Mouse (Mus musculus): ENCODE measurements around the gene Galnt10. TPM values are rescaled to one million over a fixed set of nuclear protein-coding genes. Genes with fewer than 3 reads are reported as not detected.

Galnt10 gene
- total RNA-seq, 1 experiment, result 13.5 TPM

GRCm38 (mm10) chr11:57649269-57649668, 4.0 kb downstream of the Galnt10 start:
- H3K9me3 ChIP-seq (ENCODE audit: control insufficient read depth, insufficient read depth, low read depth, low read length), result no peaks in the 10 kb centered on the region
- H3K27ac ChIP-seq (ENCODE audit: insufficient read depth, low read depth, low read length, poor library complexity, severe bottlenecking), result no peak overlapping the region
- in situ Hi-C loops (cut with MboI; ENCODE audit: low sequenced_read_pairs in 2 of 2, unreplicated experiment in 2 of 2), result no loop called here
- H3K36me3 ChIP-seq (ENCODE audit: control insufficient read depth, insufficient read depth, low read length, poor library complexity, severe bottlenecking), result no peaks in the 10 kb centered on the region
- no peak overlapping the region for H3K9ac ChIP-seq (ENCODE audit: insufficient read depth, low read depth, low read length, poor library complexity, severe bottlenecking)
- no peak for TF ChIP-seq MAFK (IDR thresholded peaks at IDR 0.05; ENCODE audit: insufficient read depth, low read depth, low read length)
- TF ChIP-seq CHD2 (IDR thresholded peaks at IDR 0.05; ENCODE audit: low read depth, low read length), result no peak
- no peak for TF ChIP-seq ZNF384 (IDR thresholded peaks at IDR 0.05; ENCODE audit: low read depth, low read length)
- TF ChIP-seq ZC3H11A (IDR thresholded peaks at IDR 0.05; ENCODE audit: borderline replicate concordance, low read depth, low read length), result no peak
- no peak for TF ChIP-seq HCFC1 (IDR thresholded peaks at IDR 0.05; ENCODE audit: borderline replicate concordance, insufficient read depth, low read length)
- no peak for DNase-seq (ENCODE audit: low read depth, low spot score)
- peaks cover 7 to 28% of the 10 kb centered on the region in 2 experiments; a peak in 2 of 4 replicates for H3K4me1 ChIP-seq (ENCODE audit: control insufficient read depth in 2 of 2, insufficient read depth in 2 of 2, low read length in 2 of 2, poor library complexity in 1 of 2)
- H3K4me3 ChIP-seq (ENCODE audit: insufficient read depth in 1 of 2, low read depth in 1 of 2, low read length in 2 of 2, poor library complexity in 1 of 2, severe bottlenecking in 1 of 2), result no peak overlapping the region

- in situ Hi-C loops (cut with MboI; ENCODE audit: low sequenced_read_pairs in 2 of 2, unreplicated experiment in 2 of 2), result no loop called here
- DNase-seq (ENCODE audit: low read depth, low spot score), result no peak
- Histone ChIP-seq H3K4me1 (ENCODE audit: control insufficient read depth in 2 of 2, insufficient read depth in 2 of 2, low read length in 2 of 2, poor library complexity in 1 of 2) (peaks cover 7 to 30% of the 10 kb centered on the region in 2 experiments; a peak in 2 of 4 replicates), H3K4me3 (ENCODE audit: insufficient read depth in 1 of 2, low read depth in 1 of 2, low read length in 2 of 2, poor library complexity in 1 of 2, severe bottlenecking in 1 of 2) (no peak overlapping the region), H3K27ac (ENCODE audit: insufficient read depth, low read depth, low read length, poor library complexity, severe bottlenecking) (no peak overlapping the region), H3K36me3 (ENCODE audit: control insufficient read depth, insufficient read depth, low read length, poor library complexity, severe bottlenecking) (no peaks in the 10 kb centered on the region), H3K9ac (ENCODE audit: insufficient read depth, low read depth, low read length, poor library complexity, severe bottlenecking) (no peak overlapping the region), H3K9me3 (ENCODE audit: control insufficient read depth, insufficient read depth, low read depth, low read length) (no peaks in the 10 kb centered on the region)
- no peak for TF ChIP-seq HCFC1 (IDR thresholded peaks at IDR 0.05; ENCODE audit: borderline replicate concordance, insufficient read depth, low read length)
- TF ChIP-seq MAFK (IDR thresholded peaks at IDR 0.05; ENCODE audit: insufficient read depth, low read depth, low read length), result no peak
- TF ChIP-seq CHD2 (IDR thresholded peaks at IDR 0.05; ENCODE audit: low read depth, low read length), result no peak
- no peak for TF ChIP-seq ZNF384 (IDR thresholded peaks at IDR 0.05; ENCODE audit: low read depth, low read length)
- no peak for TF ChIP-seq ZC3H11A (IDR thresholded peaks at IDR 0.05; ENCODE audit: borderline replicate concordance, low read depth, low read length)
Measured at GRCm38 (mm10) chr11:57649671-57650070, 4.4 kb downstream of the Galnt10 start.

GRCm38 (mm10) chr11:57650867-57651266, 5.6 kb downstream of the Galnt10 start:
- Histone ChIP-seq H3K9ac (ENCODE audit: insufficient read depth, low read depth, low read length, poor library complexity, severe bottlenecking) (0 out of 2 replicates have a peak overlapping the region, but pooled peaks have one; percentile 14), H3K27ac (ENCODE audit: insufficient read depth, low read depth, low read length, poor library complexity, severe bottlenecking) (no peak overlapping the region), H3K36me3 (ENCODE audit: control insufficient read depth, insufficient read depth, low read length, poor library complexity, severe bottlenecking) (no peaks in the 10 kb centered on the region), H3K9me3 (ENCODE audit: control insufficient read depth, insufficient read depth, low read depth, low read length) (no peaks in the 10 kb centered on the region), H3K4me1 (ENCODE audit: control insufficient read depth in 2 of 2, insufficient read depth in 2 of 2, low read length in 2 of 2, poor library complexity in 1 of 2) (peaks cover 6 to 40% of the 10 kb centered on the region in 2 experiments; a peak in 2 of 4 replicates), H3K4me3 (ENCODE audit: insufficient read depth in 1 of 2, low read depth in 1 of 2, low read length in 2 of 2, poor library complexity in 1 of 2, severe bottlenecking in 1 of 2) (no peak overlapping the region)
- in situ Hi-C loops (cut with MboI; ENCODE audit: low sequenced_read_pairs in 2 of 2, unreplicated experiment in 2 of 2), result no loop called here
- DNase-seq (ENCODE audit: low read depth, low spot score), result no peak
- no peak for TF ChIP-seq MAFK (IDR thresholded peaks at IDR 0.05; ENCODE audit: insufficient read depth, low read depth, low read length)
- TF ChIP-seq HCFC1 (IDR thresholded peaks at IDR 0.05; ENCODE audit: borderline replicate concordance, insufficient read depth, low read length), result no peak
- TF ChIP-seq CHD2 (IDR thresholded peaks at IDR 0.05; ENCODE audit: low read depth, low read length), result no peak
- TF ChIP-seq ZC3H11A (IDR thresholded peaks at IDR 0.05; ENCODE audit: borderline replicate concordance, low read depth, low read length), result no peak

GRCm38 (mm10) chr11:57651281-57651810, 6.1 kb downstream of the Galnt10 start:
- Histone ChIP-seq H3K9ac (ENCODE audit: insufficient read depth, low read depth, low read length, poor library complexity, severe bottlenecking) (peak overlapping the region; percentile 14; the same call in 1 of the 2 replicates), H3K36me3 (ENCODE audit: control insufficient read depth, insufficient read depth, low read length, poor library complexity, severe bottlenecking) (no peaks in the 10 kb centered on the region), H3K4me1 (ENCODE audit: control insufficient read depth in 2 of 2, insufficient read depth in 2 of 2, low read length in 2 of 2, poor library complexity in 1 of 2) (peaks cover 5 to 41% of the 10 kb centered on the region in 2 experiments; a peak in 2 of 4 replicates), H3K9me3 (ENCODE audit: control insufficient read depth, insufficient read depth, low read depth, low read length) (no peaks in the 10 kb centered on the region), H3K4me3 (ENCODE audit: insufficient read depth in 1 of 2, low read depth in 1 of 2, low read length in 2 of 2, poor library complexity in 1 of 2, severe bottlenecking in 1 of 2) (no peak overlapping the region), H3K27ac (ENCODE audit: insufficient read depth, low read depth, low read length, poor library complexity, severe bottlenecking) (no peak overlapping the region)
- in situ Hi-C loops (cut with MboI; ENCODE audit: low sequenced_read_pairs in 2 of 2, unreplicated experiment in 2 of 2), result no loop called here
- DNase-seq (ENCODE audit: low read depth, low spot score), result no peak
- TF ChIP-seq HCFC1 (IDR thresholded peaks at IDR 0.05; ENCODE audit: borderline replicate concordance, insufficient read depth, low read length) (no peak), ZC3H11A (IDR thresholded peaks at IDR 0.05; ENCODE audit: borderline replicate concordance, low read depth, low read length) (no peak), CHD2 (IDR thresholded peaks at IDR 0.05; ENCODE audit: low read depth, low read length) (no peak)

Measured in ES-E14 (cell line).